ENCODE assay signal across 9 mouse cellular contexts in the genomic region with DNA sequence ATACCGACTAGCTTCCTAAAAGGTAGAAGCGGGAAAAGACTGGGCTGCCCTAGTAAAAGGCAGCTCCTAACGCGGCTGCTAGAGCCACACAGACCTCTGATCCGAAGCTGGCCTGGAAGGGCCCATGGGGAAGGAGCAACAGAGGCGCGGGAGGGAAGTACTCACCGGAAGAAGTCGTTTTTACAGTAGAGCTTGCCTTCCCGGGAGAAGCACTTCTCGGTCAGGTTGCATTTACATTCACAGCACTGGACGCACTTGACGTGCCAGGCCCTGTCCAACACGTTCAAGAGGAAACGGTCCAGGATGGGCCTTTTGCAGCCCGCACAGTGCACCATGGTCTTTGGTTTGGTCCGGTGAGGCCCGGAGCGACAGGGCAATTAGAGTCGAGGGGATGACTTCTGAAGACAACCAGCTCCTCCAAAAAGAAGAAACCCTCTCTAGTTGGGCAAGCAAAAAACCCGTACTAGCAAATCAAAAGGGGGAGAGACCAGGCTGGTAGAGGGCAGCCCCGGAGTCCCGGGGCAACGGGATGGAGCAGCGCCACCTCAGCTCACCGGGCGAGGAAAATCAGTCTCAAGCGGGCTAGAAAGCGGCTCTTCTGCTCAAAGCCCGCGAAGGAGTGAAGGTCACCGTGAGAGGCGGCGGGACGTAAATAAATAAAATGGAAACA. TPM values are rescaled to one million over a fixed set of nuclear protein-coding genes. Genes with fewer than 3 reads are reported as not detected.
DNase-seq lines count a peak whose midpoint lies in the region; ATAC-seq and TF ChIP-seq lines count a peak whose summit lies in the region.
"Had no signal": no experiment of that assay in that cellular context is flagged by ENCODE, and none has a peak within 500 bp of the region (broad histone marks: within the 10 kb centered on the region; RNA-seq: fewer than 3 reads in every experiment).

No protein-coding gene starts in this region.

- intact Hi-C loops in heart, adult 2 months (cut with DNase I), result no loop called here
- intact Hi-C loops in heart, postnatal 25 days (cut with DNase I), result loop anchor here (10.0 kb wide), 1 partner anchor 271 kb away; no protein-coding TSS in a partner anchor

- H3K36me3 ChIP-seq in heart, adult 2 months (ENCODE audit: control insufficient read depth, insufficient read depth, low read length), result no peaks in the 10 kb centered on the region
- 0 out of 2 replicates have a peak, but pooled peaks cover 7% of the 10 kb centered on the region for H3K36me3 ChIP-seq in hindbrain, embryonic 10.5 days
- no peaks in the 10 kb centered on the region for H3K36me3 ChIP-seq in liver, postnatal 0 days (replicated peaks; ENCODE audit: insufficient read depth, low read length)

- no peaks in the 10 kb centered on the region for H3K79me2 ChIP-seq in heart, adult 2 months (replicated peaks; ENCODE audit: control insufficient read depth, insufficient read depth, low read length)

- H3K9ac ChIP-seq in heart, adult 2 months (ENCODE audit: low read depth, low read length), result no peak overlapping the region
- no peak overlapping the region for H3K9ac ChIP-seq in liver, postnatal 0 days (replicated peaks)

- H3K27me3 ChIP-seq in heart, adult 2 months (ENCODE audit: control insufficient read depth, insufficient read depth, low read length), result peaks cover 59% of the 10 kb centered on the region
- H3K27me3 ChIP-seq in hindbrain, embryonic 10.5 days (ENCODE audit: insufficient read depth, poor library complexity, severe bottlenecking), result peaks cover 100% of the 10 kb centered on the region
- H3K27me3 ChIP-seq in liver, postnatal 0 days (ENCODE audit: insufficient read depth, low read length), result peaks cover 100% of the 10 kb centered on the region

- 3% methylated on average over 35 of the region's 35 CpGs for WGBS in heart, adult 2 months
- under 1% methylated on average over 35 of the region's 35 CpGs for WGBS in hindbrain, embryonic 10.5 days
- WGBS in liver, postnatal 0 days (ENCODE audit: insufficient replicate concordance), result 2% methylated on average over 35 of the region's 35 CpGs

- H3K4me1 ChIP-seq in heart, adult 2 months (ENCODE audit: control insufficient read depth, insufficient read depth, low read length), result no peaks in the 10 kb centered on the region; the same call in 1 of the 2 replicates
- H3K4me1 ChIP-seq in hindbrain, embryonic 10.5 days (replicated peaks), result peaks cover 58% of the 10 kb centered on the region
- peaks cover 26% of the 10 kb centered on the region for H3K4me1 ChIP-seq in liver, postnatal 0 days (ENCODE audit: insufficient read depth)

- TF ChIP-seq POLR2A in heart, adult 2 months (IDR thresholded peaks at IDR 0.05; ENCODE audit: insufficient read depth, low read depth, low read length), result no peak

- TF ChIP-seq CTCF in heart, adult 2 months (IDR thresholded peaks at IDR 0.05), result no peak
- TF ChIP-seq CTCF in liver, postnatal 0 days (IDR thresholded peaks at IDR 0.05; ENCODE audit: low read depth), result no peak

- peak; percentile 26 to 56 for DNase-seq in heart, adult 2 months
- no peak for DNase-seq in heart, postnatal 25 days (ENCODE audit: low spot score)
- peak; percentile 71 to 78 for DNase-seq in cerebellum, postnatal 25 days
- DNase-seq in hindbrain, embryonic 10.5 days (ENCODE audit: low spot score), result peak; percentile 64
- DNase-seq in liver, postnatal 0 days, result no peak
- DNase-seq in spleen, adult 12 weeks (ENCODE audit: low spot score), result no peak
- DNase-seq in urinary bladder, postnatal 36 days (ENCODE audit: low spot score in 2 of 2), result no peak
- DNase-seq in spleen, postnatal 14 days (ENCODE audit: low spot score in 2 of 2), result no peak

- TF ChIP-seq EP300 in heart, adult 2 months (IDR thresholded peaks at IDR 0.05; ENCODE audit: insufficient read depth, low read depth, low read length), result no peak
- no peak for TF ChIP-seq EP300 in liver, postnatal 0 days (IDR thresholded peaks at IDR 0.05; ENCODE audit: low read depth)

- 0 out of 2 replicates have a peak, but pooled peaks cover 4% of the 10 kb centered on the region for H3K9me3 ChIP-seq in hindbrain, embryonic 10.5 days
- H3K9me3 ChIP-seq in liver, postnatal 0 days (ENCODE audit: low read length), result no peaks in the 10 kb centered on the region

- ATAC-seq in liver, postnatal 0 days, result no peak

- no peak overlapping the region for H3K4me3 ChIP-seq in heart, adult 2 months
- peak overlapping the region; percentile 65 for H3K4me3 ChIP-seq in hindbrain, embryonic 10.5 days
- peak overlapping the region; percentile 44; the same call in 1 of the 2 replicates for H3K4me3 ChIP-seq in liver, postnatal 0 days (ENCODE audit: low read depth, low read length)

- peak overlapping the region; percentile 75 for H3K4me2 ChIP-seq in liver, postnatal 0 days (ENCODE audit: low read depth, low read length)

- H3K27ac ChIP-seq in heart, adult 2 months, result no peak overlapping the region
- H3K27ac ChIP-seq in hindbrain, embryonic 10.5 days, result peak overlapping the region; percentile 77
- H3K27ac ChIP-seq in liver, postnatal 0 days (ENCODE audit: low read depth), result no peak overlapping the region

RNA-seq across cellular contexts. Expression of gene Lhx1, which starts 1.4 kb away (rescaled TPM):
- not detected for total RNA-seq in heart, adult 2 months (2021)
- not detected in 2 replicates for polyA plus RNA-seq in heart, adult 2 months (2012; rRNA removed)
- total RNA-seq in heart, postnatal 25 days (2021), result not detected
- polyA plus RNA-seq in hindbrain, embryonic 10.5 days (2016; fragmentation: Nextera tagmentation; extraction: Ambion mirVana), result 9.8 and 30.5 TPM in 2 replicates
- polyA plus RNA-seq in liver, postnatal 0 days (2015; fragmentation: Nextera tagmentation; extraction: Ambion mirVana), result 0.12 and 0.21 TPM in 2 replicates
- total RNA-seq: hematopoietic stem cell, adult 5-6 weeks had no signal

RNA-seq across cellular contexts. Expression of gene Aatf, which starts 10.7 kb away (rescaled TPM):
- total RNA-seq in heart, adult 2 months (2021), result 10 to 100 TPM; 13.8 to 14.3 TPM
- polyA plus RNA-seq in heart, adult 2 months (2012; rRNA removed), result 2.9 TPM in 2 replicates
- total RNA-seq in heart, postnatal 25 days (2021), result 10 to 100 TPM; 12.8 to 13.1 TPM
- polyA plus RNA-seq in hindbrain, embryonic 10.5 days (2016; fragmentation: Nextera tagmentation; extraction: Ambion mirVana), result 46.8 and 52.1 TPM in 2 replicates
- polyA plus RNA-seq in liver, postnatal 0 days (2015; fragmentation: Nextera tagmentation; extraction: Ambion mirVana), result 20.6 and 21.1 TPM in 2 replicates

Comparison
In these comparisons a context has a peak if more than half of its experiments do, and no peak if none do; other contexts are left out.
1. DNase-seq: peak in heart, adult 2 months (2 of 2), cerebellum, postnatal 25 days (2 of 2) and hindbrain, embryonic 10.5 days (single experiment); none in heart, postnatal 25 days (single experiment), liver, postnatal 0 days (single experiment), spleen, adult 12 weeks (single experiment), urinary bladder, postnatal 36 days (0 of 2) and spleen, postnatal 14 days (0 of 2).